Mouse (Mus musculus) liver, postnatal 0 days (tissue): ENCODE measurements around the gene Sf3a1. TPM values are rescaled to one million over a fixed set of nuclear protein-coding genes. Genes with fewer than 3 reads are reported as not detected.
A peak's percentile ranks its signal among the peaks of the same experiment; 100 is the strongest.
"Not testable (repeated sequence)": the region's sequence is repeated elsewhere in the genome, so short reads cannot be mapped to it uniquely, and the experiment has no call there.

Source experiments
- ATAC-seq: fragments of 200-750 bp; cut with Nextera tagmentation; 2 replicates; pipeline ENCODE4 v1.8.0; 2017; ENCODE audit warnings: mild to moderate bottlenecking, moderate library complexity
- DNase-seq: peaks from one replicate; pipeline ENCODE4 v3.0.0-alpha.2; 2016
- H3K27ac ChIP-seq: fragments of 300-500 bp; sonication (generic); 2 replicates; pipeline ENCODE4 v1.5.1; 2014; ENCODE audit warnings: antibody characterized with exemption, moderate library complexity, mild to moderate bottlenecking, low read depth
- H3K27me3 ChIP-seq: fragments of 300-500 bp; sonication (generic); 2 replicates; pipeline ENCODE4 v1.6.1; 2014; ENCODE audit warnings: low read length, control low read depth, mixed read lengths; ENCODE audit not compliant: insufficient read depth
- H3K36me3 ChIP-seq: fragments of 300-500 bp; sonication (generic); replicated peaks from 2 replicates; pipeline ENCODE4 v1.6.1; 2014; ENCODE audit warnings: mild to moderate bottlenecking, control low read depth, low read length, moderate library complexity, mixed read lengths; ENCODE audit not compliant: insufficient read depth
- H3K4me1 ChIP-seq: fragments of 300-500 bp; sonication (generic); 2 replicates; pipeline ENCODE4 v1.6.1; 2014; ENCODE audit warnings: antibody characterized with exemption, mild to moderate bottlenecking, control low read depth; ENCODE audit not compliant: insufficient read depth
- H3K4me2 ChIP-seq: fragments of 300-500 bp; sonication (generic); 2 replicates; pipeline ENCODE4 v1.6.1; 2014; ENCODE audit warnings: low read depth, mild to moderate bottlenecking, low read length, moderate library complexity, mixed read lengths
- H3K4me3 ChIP-seq: fragments of 300-500 bp; sonication (generic); 2 replicates; pipeline ENCODE4 v1.5.1; 2014; ENCODE audit warnings: low read depth, low read length
- H3K9ac ChIP-seq: fragments of 300-500 bp; sonication (generic); replicated peaks from 2 replicates; pipeline ENCODE4 v1.6.1; 2014; ENCODE audit warnings: mild to moderate bottlenecking, moderate library complexity
- H3K9me3 ChIP-seq: fragments of 300-500 bp; sonication (generic); 2 replicates; pipeline ENCODE4 v1.6.1; 2016; ENCODE audit warnings: mild to moderate bottlenecking, control low read depth, low read length, mixed read lengths
- CTCF ChIP-seq: sonication (generic); IDR thresholded peaks from 2 replicates; pipeline ENCODE4 v1.5.1; 2016; ENCODE audit warnings: antibody characterized with exemption, low read depth
- EP300 ChIP-seq: IDR thresholded peaks from 2 replicates; pipeline ENCODE4 v1.6.1; 2016; ENCODE audit warnings: antibody characterized with exemption, low read depth, mild to moderate bottlenecking
- WGBS: fragments of 180-500 bp; shearing (Covaris S2); extraction: QIAGEN DNeasy Blood & Tissue Kit; methylation state at CpG from one replicate; pipeline ENCODE4 v1.1.7; 2014; ENCODE audit not compliant: insufficient replicate concordance; 5-methylcytosine and 5-hydroxymethylcytosine counted together
- polyA plus RNA-seq: library from polyadenylated mRNA; unstranded; fragments of >200 nt; fragmentation: Nextera tagmentation; extraction: Ambion mirVana; gene quantifications from 2 replicates; pipeline ENCODE4 v1.2.1, GENCODE M21; 2015

The Sf3a1 gene
- polyA plus RNA-seq, 1 experiment from 2014 or later = 8.8 TPM

GRCm38 (mm10) chr11:4122226-4122625 lies 37.9 kb upstream of the Sf3a1 start:
- Histone ChIP-seq H3K9ac (no peak overlapping the region), H3K27ac (no peak overlapping the region), H3K36me3 (no peaks in the 10 kb centered on the region), H3K4me2 (no peak overlapping the region), H3K9me3 (0 out of 2 replicates have a peak, but pooled peaks cover 2% of the 10 kb centered on the region), H3K4me1 (peaks cover 37% of the 10 kb centered on the region), H3K27me3 (no peaks in the 10 kb centered on the region), H3K4me3 (no peak overlapping the region)
- no peak for ATAC-seq
- no peak for TF ChIP-seq CTCF
- TF ChIP-seq EP300 = no peak
- WGBS = 55% methylated on average over 5 of the region's 5 CpGs
- no peak for DNase-seq

- Histone ChIP-seq H3K4me2 (peak within 1 kb of the TSS; percentile 0; the same call in 1 of the 2 replicates), H3K36me3 (no peaks in the 10 kb centered on the region), H3K27me3 (no peaks in the 10 kb centered on the region), H3K4me1 (peaks cover 35% of the 10 kb centered on the region), H3K4me3 (no peak within 1 kb of the TSS), H3K9me3 (0 out of 2 replicates have a peak, but pooled peaks cover 2% of the 10 kb centered on the region), H3K27ac (no peak within 1 kb of the TSS), H3K9ac (no peak within 1 kb of the TSS)
- WGBS = 55% methylated on average over 10 of the region's 10 CpGs
- ATAC-seq = peak; percentile 16; the same call in 1 of the 2 replicates
- TF ChIP-seq CTCF (no peak), EP300 (no peak)
- peak; percentile 44 for DNase-seq
Observed at GRCm38 (mm10) chr11:4122742-4123579, 37.2 kb upstream of the Sf3a1 start, which contains the start of gene Sec14l2. TSS of gene Sec14l2 (minus strand) at chr11:4123415.

- no peak for TF ChIP-seq EP300
- peak; percentile 87 for TF ChIP-seq CTCF
- peak; percentile 54 for ATAC-seq
Observed at GRCm38 (mm10) chr11:4123922-4124321, 36.2 kb upstream of the Sf3a1 start.

GRCm38 (mm10) chr11:4127059-4127458 lies 33.1 kb upstream of the Sf3a1 start:
- 0 out of 2 replicates have a peak, but pooled peaks cover 2% of the 10 kb centered on the region for H3K9me3 ChIP-seq
- TF ChIP-seq CTCF (peak; percentile 43; the same call in 1 of the 2 replicates), EP300 (no peak)
- no peak overlapping the region for H3K4me3 ChIP-seq
- peaks cover 17% of the 10 kb centered on the region for H3K4me1 ChIP-seq
- H3K36me3 ChIP-seq = no peaks in the 10 kb centered on the region
- WGBS = 73% methylated on average over 1 of the region's 1 CpGs
- H3K4me2 ChIP-seq = no peak overlapping the region
- no peak overlapping the region for H3K27ac ChIP-seq
- ATAC-seq (no peak), DNase-seq (no peak)
- no peaks in the 10 kb centered on the region for H3K27me3 ChIP-seq
- no peak overlapping the region for H3K9ac ChIP-seq

More at GRCm38 (mm10) chr11:4123922-4124321, 36.2 kb upstream of the Sf3a1 start:
- H3K27ac ChIP-seq = no peak overlapping the region
- peak; percentile 73 for DNase-seq
- H3K27me3 ChIP-seq = no peaks in the 10 kb centered on the region
- peaks cover 27% of the 10 kb centered on the region for H3K4me1 ChIP-seq
- WGBS = 50% methylated on average over 5 of the region's 5 CpGs
- H3K4me2 ChIP-seq = 0 out of 2 replicates have a peak overlapping the region, but pooled peaks have one; percentile 0
- no peak overlapping the region for H3K4me3 ChIP-seq
- H3K9ac ChIP-seq = no peak overlapping the region
- H3K36me3 ChIP-seq = no peaks in the 10 kb centered on the region
- 0 out of 2 replicates have a peak, but pooled peaks cover 2% of the 10 kb centered on the region for H3K9me3 ChIP-seq

GRCm38 (mm10) chr11:4128461-4128860 lies 31.7 kb upstream of the Sf3a1 start:
- H3K27ac ChIP-seq, DNase-seq, H3K4me2 ChIP-seq, H3K27me3 ChIP-seq, H3K9ac ChIP-seq, H3K9me3 ChIP-seq, H3K4me3 ChIP-seq, H3K36me3 ChIP-seq, H3K4me1 ChIP-seq: not testable (repeated sequence)
- 62% methylated on average over 4 of the region's 4 CpGs for WGBS
- 0 out of 2 replicates have a peak, but pooled peaks have one; percentile 12 for ATAC-seq
- peak; percentile 61; the same call in 1 of the 2 replicates for TF ChIP-seq EP300

- Histone ChIP-seq H3K9me3 (no peaks in the 10 kb centered on the region), H3K27me3 (no peaks in the 10 kb centered on the region), H3K27ac (no peak overlapping the region), H3K36me3 (no peaks in the 10 kb centered on the region; the same call in 1 of the 2 replicates), H3K4me1 (peaks cover 8% of the 10 kb centered on the region), H3K9ac (no peak overlapping the region), H3K4me2 (no peak overlapping the region), H3K4me3 (no peak overlapping the region)
- 58% methylated on average over 3 of the region's 3 CpGs for whole genome bisulfite sequencing
- TF ChIP-seq CTCF (peak; percentile 77), EP300 (no peak)
- ATAC-seq (no peak), DNase-seq (no peak)
Observed at GRCm38 (mm10) chr11:4133450-4133849, 26.7 kb upstream of the Sf3a1 start.
